Mouse (Mus musculus) heart, postnatal 4 days (tissue): ENCODE data around the gene Flot1. TPM values are rescaled to one million over a fixed set of nuclear protein-coding genes. Genes with fewer than 3 reads are reported as not detected.

Source experiments
- DNase-seq: peaks from one replicate; pipeline ENCODE4 v3.0.0; 2021
- total RNA-seq, 2 experiments: library from RNA; stranded (reverse); gene quantifications; 2 replicates each; pipeline ENCODE4 v1.2.3; 2021

Flot1 gene
- total RNA-seq = 100 to 1,000 TPM in 1 of 2 experiments, 10 to 100 TPM in 1; 97.8 to 105 TPM

DNA sequence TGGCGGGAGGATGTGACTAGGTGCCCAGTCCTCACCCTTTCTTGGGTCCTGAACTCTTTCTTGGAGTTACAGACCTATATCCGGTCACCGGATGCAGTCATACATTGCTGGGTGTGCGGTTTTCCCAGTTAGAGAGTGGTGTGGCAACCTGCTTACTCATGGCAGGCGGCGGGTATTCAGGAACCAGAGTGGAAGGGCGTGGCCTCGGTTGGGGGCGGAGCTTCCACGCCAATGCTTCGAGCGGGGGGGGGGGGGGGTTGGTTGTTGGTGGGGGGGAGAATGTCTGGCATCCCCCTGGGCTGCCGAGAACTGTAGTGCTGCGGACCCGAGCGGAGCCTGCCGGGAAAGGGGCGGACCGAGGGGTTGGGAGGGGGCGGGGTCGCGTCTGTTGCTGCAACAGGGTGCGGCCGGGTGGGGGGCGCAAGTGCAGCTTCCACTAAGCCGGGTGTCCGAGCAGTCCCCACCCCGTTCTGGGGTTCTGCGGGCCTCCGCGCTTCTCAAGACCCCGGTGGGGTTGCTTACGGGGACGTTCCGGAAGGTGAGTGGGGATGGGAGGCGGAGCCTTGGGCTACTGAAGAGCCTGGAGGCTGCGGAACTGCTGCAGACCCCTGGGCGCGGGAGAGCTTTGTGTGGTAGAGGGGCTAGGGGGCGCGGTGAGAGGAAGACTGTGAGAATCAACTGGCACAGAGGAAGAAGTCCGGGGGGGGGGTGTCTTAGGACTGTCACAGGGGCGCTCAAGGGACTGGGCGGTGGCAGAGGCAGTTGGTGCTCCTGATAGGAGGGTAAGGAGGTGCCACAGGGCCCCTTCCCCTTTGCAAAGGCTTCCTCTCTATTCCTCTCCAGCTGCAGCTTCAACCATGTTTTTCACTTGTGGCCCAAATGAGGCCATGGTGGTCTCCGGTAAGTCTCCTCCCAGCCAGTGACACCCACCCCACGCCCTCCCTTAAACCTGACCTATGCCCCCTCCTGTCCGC is at the start of gene Flot1:
TSS of gene Flot1 (plus strand) at position 267 of the 974 bp plus-strand sequence.
- DNase-seq = peak; percentile 91

DNA sequence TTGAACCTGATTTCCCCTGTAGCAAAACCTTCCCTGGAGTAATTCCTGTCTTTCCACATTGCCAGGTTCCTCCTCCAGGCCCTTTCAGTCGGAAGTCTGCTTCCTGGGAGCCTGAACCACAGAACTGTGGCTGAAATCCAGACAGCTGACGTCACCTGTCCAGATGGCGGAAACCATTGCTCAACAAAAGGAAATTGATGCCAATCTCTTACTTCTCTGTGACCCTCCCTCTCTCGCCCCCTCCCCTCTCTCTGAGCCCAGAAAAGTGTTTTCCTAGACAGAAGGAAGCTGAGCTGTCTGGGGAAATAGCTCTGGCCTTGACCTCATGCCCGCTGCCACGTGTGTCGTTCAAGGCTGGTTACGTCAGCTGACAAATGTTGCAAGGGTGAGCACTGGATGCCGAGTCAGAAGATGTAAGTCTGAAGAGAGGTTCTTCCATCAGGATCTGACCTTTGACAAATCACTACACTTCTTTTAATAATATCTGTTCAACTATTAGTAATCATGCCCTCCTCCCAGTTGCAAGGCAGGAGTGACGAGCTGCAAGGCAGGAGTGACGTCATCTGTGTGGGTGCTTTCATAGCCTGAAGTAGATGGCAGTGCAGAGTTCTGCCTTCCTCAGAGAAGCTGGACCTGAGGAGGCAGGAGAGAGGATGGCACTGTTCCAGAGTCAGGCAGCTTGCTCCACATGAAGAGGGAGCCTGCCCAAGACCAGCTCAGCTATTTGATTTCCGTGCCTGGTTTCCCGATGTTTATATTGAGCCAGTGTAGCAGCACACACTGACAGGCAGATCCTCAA is 46.0 kb upstream of the Flot1 start:
- DNase-seq = peak; percentile 88

DNA sequence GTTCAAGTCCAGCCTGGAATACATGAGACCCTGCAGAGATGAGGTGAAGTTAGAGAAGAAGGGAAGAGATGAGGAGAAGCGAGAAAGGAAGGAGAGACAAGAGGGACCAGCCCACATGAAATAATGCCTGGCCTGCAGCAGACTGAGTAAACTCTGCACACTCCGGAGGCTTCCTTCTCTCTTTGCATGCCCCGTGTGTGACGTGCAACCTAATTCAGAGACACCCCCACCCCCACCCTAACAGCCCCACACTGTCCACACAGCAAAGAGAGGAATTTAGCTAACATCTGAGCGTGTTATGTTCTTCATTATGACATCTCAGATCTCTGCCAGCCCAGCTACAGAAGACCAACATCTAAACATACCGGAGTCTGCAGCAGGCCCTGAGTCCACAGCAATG is 44.1 kb upstream of the Flot1 start:
- no peak for DNase-seq

DNA sequence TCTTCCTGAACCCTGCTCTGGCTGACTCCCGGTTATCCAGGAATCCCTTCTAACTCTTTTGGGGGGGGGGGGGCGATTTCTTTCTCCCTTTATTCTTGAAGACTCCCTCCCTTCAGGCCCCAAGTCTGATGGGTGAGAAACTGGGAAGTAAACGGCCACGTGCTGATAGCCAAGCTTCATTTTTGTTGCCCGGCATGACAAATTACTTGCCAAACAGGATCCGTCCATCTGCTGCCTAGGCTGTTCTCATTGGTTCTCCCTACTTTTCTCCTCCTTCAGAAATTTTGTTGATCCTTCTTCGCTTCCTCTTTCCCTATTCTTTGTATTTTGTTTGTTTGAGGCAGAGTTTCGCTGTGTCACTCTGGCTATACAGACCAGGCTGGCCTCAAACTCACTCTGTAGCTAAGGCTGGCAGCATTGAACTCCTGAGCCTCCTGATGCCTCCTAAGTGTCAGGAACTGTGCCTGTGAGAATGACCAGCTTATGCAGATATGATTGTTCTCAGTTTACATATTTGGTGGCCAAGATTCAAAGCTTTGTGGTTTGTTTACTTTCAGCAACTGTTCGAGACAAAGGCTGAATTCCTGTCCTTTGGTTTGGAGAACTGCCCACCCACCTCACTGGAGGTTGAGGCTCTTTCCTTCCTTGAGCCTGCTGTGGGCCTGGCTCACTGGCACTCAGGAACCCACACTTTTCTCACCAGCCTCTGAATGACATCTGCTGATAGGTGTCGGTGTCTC is 43.4 kb upstream of the Flot1 start:
- DNase-seq = no peak

DNA sequence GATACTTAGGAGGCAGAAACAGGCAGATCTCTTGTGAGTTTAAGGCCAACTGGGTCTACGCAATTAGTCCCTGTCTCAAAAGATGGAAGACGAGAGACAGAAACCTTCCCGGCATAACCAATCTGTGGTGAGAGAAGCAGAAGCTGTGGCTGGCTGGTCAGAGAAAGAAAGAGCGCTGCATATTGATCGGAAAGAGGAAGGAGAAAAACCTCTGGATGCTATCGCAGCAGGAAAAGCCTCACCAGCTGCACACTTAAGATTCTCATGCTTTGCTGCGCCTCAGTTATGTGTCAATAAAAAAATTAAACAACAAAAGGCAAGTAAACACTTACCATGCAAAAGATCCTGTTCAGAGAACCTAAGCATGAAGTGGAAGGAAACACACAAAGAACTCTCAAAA is 42.7 kb upstream of the Flot1 start:
- no peak for DNase-seq

DNA sequence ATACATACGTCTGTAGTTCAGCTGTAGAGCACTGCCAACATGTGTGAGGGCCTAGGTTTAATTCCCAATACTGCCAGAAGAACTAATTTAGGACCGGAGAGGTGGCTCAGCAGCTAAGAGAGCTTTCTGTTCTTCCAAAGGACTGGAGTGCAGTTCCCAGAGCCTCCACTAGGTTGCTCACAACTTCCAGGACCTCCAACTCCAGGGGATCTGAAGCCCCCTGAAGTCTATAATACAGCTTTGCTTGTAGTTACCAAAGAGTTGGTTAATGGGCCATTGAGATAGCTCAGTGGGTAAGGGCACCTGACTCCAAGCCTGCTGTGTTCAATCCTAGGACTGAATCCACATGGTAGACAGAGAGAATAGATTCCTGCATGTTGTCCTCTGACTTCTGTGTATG is 40.6 kb upstream of the Flot1 start:
- no peak for DNase-seq

DNA sequence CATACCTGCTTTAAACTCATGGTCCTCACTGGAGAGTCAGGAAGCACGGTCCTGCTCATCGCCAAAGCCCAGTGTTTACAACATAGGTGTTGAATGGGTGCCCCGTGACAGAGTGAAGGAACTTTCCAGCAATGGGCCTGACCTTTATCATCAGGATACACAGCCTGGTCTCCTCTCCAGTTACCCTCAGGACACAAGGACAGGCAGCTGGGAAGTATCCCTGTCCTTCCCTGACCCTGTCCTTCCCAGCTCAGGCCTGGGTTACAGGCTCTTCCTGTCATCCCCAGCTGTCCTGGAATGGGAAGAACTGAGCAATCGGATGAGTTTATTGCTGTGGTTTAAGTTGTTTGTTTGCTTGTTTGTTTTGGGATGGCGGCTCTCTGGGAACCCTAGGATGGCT is 40.1 kb upstream of the Flot1 start:
- DNase-seq = no peak

DNA sequence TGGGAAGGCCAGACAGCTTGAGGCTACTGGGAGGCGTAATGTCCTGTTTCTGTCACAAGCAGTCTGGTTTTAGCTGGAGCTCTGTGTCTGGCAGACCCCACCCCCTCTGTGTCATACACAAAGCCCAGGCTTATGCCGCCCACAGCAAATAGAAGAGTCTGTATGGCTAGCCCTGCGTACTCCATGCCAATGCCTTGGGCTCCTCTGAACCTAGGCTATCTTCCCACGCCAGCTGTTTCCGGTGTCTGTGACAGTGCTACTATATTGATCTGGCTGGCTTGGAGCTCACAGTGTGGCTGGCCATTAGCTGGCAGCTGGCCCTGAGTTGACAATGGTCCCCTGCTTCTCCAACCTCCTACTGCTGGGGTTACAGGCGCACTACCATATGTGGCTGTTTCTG is 39.1 kb upstream of the Flot1 start:
- peak; percentile 52 for DNase-seq

DNA sequence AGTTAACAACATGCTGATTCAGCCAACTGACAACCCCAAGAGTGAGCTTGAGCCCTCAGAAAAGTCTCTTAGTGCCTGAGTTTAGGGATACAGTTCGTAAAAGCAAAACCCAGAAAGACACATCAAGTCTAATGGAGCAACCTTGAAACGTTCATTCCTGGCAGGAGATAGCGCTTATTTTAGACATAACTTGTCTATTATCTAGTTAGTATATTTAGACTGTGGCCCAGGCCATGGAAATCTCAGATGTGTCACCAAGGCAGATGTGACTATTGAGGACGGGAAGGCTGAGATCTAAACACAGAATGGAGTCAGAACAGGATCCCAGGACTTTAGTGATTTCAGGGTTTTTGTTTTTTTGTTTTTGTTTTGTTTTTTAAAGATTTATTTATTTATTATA is 37.9 kb upstream of the Flot1 start:
- no peak for DNase-seq

DNA sequence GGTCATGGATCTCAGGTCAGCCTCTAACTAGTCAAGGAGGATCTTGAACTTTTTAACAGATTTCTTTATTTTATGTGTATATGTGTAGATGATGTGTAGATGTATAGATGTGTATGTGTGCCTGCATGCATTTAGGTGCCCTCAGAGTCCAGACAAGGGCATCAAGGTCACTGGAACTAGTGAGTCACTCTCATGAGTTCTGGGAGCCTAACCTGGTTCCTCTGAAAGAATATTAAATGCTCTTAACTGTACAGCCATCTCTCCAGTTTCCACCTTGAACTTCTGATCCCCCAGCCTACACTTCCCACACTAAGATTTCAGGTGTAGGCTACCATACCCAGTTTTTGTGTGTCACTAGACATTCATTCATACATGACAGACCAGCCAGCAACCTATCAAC is 35.5 kb upstream of the Flot1 start:
- DNase-seq = no peak

DNA sequence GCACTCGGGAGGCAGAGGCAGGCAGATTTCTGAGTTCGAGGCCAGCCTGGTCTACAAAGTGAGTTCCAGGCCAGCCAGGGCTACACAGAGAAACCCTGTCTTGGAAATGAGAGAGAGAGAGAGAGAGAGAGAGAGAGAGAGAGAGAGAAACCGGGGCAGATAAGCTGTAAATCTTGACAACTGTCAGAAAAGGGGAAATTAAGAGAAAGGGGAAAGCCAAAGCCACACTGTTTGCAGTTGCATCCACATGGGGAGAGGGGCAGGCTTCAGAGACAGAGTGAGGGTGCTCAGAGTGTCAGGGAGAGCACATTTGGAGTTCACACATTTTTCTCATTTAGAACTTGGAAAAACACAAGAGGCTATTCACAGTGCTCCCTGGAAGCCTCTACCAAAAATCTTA is 35.0 kb upstream of the Flot1 start:
- DNase-seq = no peak

DNA sequence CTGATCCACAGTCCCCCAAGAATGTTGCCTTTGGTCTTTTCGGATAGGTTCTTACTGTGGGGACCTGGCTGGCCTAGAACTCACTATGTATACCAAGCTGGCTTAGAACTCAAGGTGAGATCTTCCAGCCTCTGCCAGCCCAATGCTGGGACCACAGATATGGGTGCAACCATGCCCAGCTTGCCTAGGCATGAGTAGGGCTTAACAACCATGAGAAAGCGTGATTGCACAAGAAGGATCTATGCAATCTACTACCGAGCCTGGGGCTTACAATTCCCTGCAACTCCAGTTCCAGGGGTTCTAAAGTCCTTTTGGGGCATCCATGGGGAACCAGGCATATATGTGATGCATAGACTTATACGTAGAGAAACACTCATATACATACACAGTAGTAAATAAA is 32.1 kb upstream of the Flot1 start:
- DNase-seq = no peak

DNA sequence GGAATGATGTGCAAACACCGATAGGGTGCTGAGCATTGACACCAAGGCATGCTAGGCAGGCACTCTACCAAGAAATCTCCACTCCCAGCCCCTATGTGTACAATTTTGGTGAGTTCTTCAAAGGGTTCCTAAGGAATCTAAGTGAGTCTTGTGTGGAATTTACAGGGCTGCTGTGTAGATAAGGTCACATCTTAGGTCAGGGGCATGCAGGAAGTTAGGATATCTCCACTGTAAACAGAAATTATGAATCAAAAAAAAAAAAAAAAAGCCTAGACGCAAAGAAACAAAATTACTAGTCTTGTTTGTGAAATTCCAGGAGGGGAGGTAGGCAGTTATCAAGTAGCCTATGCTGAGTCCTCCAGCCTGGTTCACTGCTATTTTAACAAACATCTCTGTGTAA is 30.2 kb upstream of the Flot1 start:
- DNase-seq = no peak

DNA sequence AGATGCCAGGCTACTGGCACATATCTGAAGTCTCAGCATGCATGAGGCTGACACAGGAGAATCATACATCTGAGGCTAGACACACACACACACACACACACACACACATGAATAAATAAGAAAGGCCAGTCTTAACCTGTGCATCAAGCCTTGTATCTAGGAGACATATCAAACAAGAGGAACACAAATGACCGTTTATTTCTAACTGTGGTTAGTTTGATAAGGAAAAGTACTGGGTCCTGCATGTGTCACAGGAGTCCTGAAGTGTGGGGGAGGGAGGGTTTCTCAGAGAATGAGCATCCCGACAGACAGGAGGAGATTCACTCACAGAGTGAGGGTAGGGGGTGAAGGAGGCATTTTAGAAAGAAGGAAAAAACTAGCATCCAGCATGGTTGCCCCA is 27.9 kb upstream of the Flot1 start:
- no peak for DNase-seq

DNA sequence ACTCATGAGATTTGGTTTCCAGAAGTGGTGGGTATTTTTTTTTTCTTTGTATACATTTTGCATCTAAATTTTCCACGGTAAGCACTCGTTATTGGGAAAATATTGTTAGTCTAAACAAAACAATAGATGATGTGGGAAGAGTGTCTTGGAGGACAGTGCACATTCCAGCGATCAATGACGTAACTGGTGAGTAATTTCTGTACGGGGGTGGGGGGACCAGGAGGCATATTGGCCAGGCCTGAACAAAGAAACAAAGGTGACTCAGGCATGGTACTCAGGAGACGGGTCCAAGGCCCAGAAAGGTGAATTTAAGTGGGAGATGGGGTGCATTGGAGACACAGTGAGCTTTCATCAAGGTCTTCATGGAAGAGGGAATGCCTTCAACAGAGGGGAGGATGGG is 27.4 kb upstream of the Flot1 start:
- no peak for DNase-seq

DNA sequence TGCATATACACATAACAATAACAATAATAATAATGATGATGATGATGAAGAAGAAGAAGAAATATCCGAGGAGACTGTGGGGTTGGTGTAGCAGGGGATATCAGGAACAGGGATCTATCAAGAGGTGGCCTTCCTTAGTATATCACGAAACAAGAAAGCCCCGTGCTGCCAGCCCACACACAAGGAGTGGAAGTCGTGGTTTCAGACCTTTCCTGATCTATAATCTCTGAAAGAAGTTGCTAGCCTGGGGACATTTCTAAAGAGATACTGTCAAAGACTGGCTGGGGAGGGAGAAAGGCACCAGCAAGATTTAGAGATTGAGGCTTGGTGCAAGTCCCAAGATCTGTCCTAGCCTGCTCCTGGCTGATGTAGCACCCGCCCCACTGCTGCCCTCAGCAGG is 26.2 kb upstream of the Flot1 start:
- no peak for DNase-seq

DNA sequence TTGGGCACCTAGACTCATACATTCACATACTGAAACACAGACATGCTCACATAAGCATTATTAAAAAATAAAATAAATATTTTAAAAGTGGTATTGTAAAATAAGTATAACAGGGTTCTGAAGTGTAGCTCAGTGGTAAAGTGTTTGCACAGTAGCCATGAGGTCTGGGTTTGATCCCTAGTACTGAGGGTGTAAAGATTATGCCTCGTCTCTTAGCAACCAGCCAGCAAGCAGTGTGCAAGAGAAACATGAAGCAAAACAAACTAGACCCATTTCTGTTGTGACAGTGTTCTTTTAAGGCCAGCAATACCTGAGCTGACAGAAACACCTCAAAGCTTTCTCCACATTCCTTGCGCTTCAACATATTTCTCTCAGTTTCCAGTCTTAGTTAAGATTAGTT is 22.1 kb upstream of the Flot1 start:
- no peak for DNase-seq

DNA sequence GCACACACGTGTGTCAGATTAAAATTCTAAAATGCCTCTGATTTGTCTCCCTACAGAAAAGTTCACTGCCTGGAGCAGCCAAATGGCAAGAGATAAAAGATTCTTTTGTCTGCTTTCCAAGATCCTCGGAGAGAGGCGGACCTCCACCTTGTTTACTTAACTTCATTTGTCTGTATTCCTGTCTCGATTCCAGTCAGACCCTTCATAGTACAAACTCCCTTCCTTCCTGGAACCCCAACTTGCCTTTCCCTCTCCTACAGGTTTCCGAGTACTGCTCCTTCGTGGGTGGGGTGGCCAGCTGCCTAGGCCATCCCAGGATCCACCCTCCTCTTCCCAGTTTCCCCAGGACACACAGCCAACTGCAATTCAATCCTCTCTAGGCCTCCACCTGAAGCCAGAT is 20.0 kb upstream of the Flot1 start:
- DNase-seq = no peak

DNA sequence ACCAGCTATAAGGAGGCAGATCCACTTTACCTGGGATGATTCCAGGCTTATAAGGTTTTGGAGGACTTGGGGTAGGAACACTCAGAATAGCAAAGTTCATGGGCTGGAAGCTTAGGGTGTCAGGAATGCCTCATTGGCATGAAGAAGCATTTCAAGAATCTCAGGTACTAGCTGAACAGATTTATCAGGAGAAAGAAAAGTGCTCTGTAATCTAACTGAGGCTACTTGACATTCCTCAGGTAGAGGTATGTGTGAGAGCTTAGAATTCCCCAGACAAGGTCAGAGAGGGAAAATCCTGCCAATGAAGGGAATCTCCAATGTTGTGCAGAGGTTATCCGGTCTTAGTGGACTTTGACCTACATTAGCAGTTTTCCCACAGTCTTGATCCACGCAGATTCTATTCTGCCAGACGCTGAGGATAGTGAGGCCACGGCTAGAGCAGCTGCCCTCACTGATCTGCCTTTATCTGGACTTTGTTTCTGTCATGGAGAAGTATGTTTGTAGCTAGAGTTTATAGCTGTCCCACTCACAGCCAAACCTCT is 19.1 kb upstream of the Flot1 start:
- DNase-seq = no peak

DNA sequence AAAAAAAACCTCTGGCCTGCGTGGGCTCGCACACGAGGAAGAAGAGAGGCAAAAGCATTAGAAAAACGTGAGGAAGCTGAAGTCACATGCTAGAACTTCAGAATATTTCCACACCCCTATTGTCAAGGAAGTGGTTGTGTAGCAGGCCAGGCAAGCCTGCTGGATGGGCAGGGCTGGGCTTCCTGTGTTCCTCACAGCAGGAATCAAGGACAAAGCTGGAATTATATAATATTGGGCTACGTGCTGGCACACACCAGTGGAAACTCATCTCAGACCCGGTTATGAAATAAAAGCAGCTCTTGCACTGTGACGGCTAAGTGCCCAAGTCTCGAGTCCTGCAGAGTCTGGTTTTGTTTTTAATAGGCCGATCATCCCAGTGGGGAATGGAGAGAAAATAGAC is 15.0 kb upstream of the Flot1 start:
- DNase-seq = no peak

DNA sequence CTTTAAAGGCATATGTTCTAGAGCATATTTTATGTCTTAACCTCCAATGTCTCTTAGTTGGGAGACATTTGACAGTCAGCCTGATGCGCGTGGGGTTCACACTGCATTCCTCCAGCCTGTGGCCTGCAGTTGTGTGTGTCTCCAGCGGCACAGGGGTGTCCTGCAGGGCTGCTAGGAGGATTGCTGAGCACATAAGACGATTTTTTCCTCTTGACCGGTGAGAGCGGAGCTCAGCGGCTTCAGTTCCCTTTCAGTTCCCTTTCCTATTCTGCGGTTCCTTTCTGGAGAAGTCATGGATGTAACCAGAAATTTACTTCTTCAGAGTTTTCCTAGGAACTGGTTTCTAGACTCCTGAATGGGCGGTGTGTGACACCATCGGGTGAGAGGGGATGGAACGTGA is 13.6 kb upstream of the Flot1 start:
- no peak for DNase-seq

DNA sequence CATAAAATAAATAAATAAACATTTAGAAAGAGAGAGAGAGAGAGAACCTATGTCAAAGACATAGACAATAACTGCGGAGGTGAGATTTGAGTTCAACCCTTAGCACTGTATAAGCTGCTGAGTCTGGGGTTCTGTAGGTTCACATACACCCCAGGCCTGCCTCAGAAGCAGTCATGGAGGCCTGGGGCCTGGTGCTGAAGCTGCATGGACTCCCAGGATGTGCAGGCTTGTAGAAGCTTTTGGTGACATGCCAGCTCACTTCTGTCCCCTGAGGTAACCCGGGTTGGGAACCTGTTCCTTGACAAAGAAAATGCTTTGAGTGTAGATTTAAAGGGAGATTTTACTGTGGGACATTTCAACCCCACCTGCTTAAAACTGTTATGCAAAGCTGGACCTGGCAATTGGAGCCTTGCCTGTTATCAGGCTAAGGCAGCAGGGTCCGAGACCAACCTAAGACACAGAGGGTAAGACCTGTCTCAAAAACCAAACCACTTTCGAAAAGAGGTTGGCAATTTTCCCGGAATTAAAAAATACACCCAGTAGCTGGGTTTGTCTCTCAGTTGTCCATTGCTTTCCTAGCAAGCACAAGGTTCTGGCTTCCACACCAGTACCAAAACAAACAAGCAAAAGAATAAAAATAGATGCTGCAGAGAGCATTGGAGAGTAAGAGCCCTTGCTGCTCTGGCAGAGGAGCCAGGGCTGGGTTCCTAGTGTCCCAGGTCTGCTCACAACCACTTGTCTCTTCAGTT is 12.0 kb upstream of the Flot1 start:
- DNase-seq = no peak
